Mouse (Mus musculus) C2C12 (cell line): ENCODE measurements around the gene Cfap61.

Experiments used
- CEBPB ChIP-seq: IDR thresholded peaks from one replicate; pipeline ENCODE4 v1.6.1; 2011; ENCODE audit warnings: low read depth, mild to moderate bottlenecking, control low read depth, moderate library complexity
- CTCF ChIP-seq: IDR thresholded peaks from one replicate; pipeline ENCODE4 v1.5.1; 2011; ENCODE audit not compliant: control insufficient read depth, insufficient read depth, insufficient read length
- FOSL1 ChIP-seq: IDR thresholded peaks from one replicate; pipeline ENCODE4 v1.8.0; 2011; ENCODE audit warnings: mild to moderate bottlenecking, low read length; ENCODE audit not compliant: poor library complexity, insufficient read depth, severe bottlenecking
- MYOG ChIP-seq: IDR thresholded peaks from one replicate; pipeline ENCODE4 v1.6.1; 2011; ENCODE audit not compliant: control insufficient read depth, insufficient read length; ENCODE audit errors: extremely low read depth
- USF1 ChIP-seq: IDR thresholded peaks from one replicate; pipeline ENCODE4 v1.6.1; 2011; ENCODE audit warnings: low read depth, mild to moderate bottlenecking, control low read depth, moderate library complexity

DNA sequence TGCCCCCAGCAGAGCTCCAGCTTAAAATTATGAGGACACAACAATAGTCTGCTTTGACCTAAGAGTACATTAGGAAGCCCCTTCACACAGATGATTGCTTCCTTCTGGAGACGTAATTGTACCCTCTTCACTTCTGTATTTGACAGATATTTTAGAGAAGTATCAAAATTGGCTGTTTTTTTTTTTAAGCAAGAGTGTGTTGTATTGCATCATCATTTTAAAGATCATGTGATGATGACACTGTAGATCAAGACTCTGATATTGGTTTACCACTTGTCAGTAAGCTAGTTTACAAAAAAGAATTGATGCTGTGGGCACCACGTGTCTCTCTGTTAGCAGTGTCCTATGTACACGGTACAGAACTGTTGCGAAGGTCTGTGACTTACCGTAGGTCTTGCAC lies 18.1 kb downstream of the Cfap61 start:
- TF ChIP-seq CTCF (no peak), CEBPB (no peak), USF1 (no peak), MYOG (no peak), FOSL1 (no peak)
